Mouse (Mus musculus) bone marrow, adult 2 months (tissue): ENCODE data around the gene Scin. TPM values are rescaled to one million over a fixed set of nuclear protein-coding genes. Genes with fewer than 3 reads are reported as not detected.

Experiments used
- H3K27ac ChIP-seq: fragments of 200-500 bp; 2 replicates; pipeline ENCODE4 v1.5.1; 2012; ENCODE audit warnings: low read depth, mild to moderate bottlenecking, control low read depth, inconsistent platforms, low read length; ENCODE audit not compliant: control insufficient read depth, poor library complexity, insufficient read depth
- H3K4me1 ChIP-seq: fragments of 200-500 bp; 2 replicates; pipeline ENCODE4 v1.6.1; 2011; ENCODE audit warnings: low read length; ENCODE audit not compliant: control insufficient read depth, insufficient read depth
- H3K4me3 ChIP-seq: fragments of 200-500 bp; replicated peaks from 2 replicates; pipeline ENCODE3; 2011; ENCODE audit warnings: mild to moderate bottlenecking, low read depth, low read length, control low read depth; ENCODE audit not compliant: control insufficient read depth
- CTCF ChIP-seq: fragments of 200-500 bp; IDR thresholded peaks from 2 replicates; pipeline ENCODE4 v1.5.1; 2011; ENCODE audit warnings: low read length, control low read depth; ENCODE audit not compliant: control insufficient read depth, insufficient read depth
- POLR2A ChIP-seq: fragments of 200-500 bp; IDR thresholded peaks from 2 replicates; pipeline ENCODE4 v1.6.1; 2011; ENCODE audit warnings: low read depth, mild to moderate bottlenecking, control low read depth, low read length, borderline replicate concordance; ENCODE audit not compliant: control insufficient read depth
- WGBS: fragments of 180-500 bp; shearing (Covaris S2); methylation state at CpG from one replicate; pipeline ENCODE4 v1.1.7; 2018; 5-methylcytosine and 5-hydroxymethylcytosine counted together
- polyA plus RNA-seq: library from polyadenylated mRNA; stranded (reverse); fragments of >200 nt; gene quantifications from 2 replicates; pipeline ENCODE4 v1.2.4, GENCODE M21; 2011; ENCODE audit warnings: low replicate concordance; ENCODE audit not compliant: missing spikeins, insufficient read depth, insufficient read length

Scin gene
- polyA plus RNA-seq, 1 experiment, result not detected

- no peak overlapping the region for H3K27ac ChIP-seq
- TF ChIP-seq POLR2A (no peak), CTCF (no peak)
- H3K4me3 ChIP-seq, result no peak overlapping the region
- no peaks in the 10 kb centered on the region; the same call in 1 of the 2 replicates for H3K4me1 ChIP-seq
- 70% methylated on average over 3 of the region's 3 CpGs for WGBS
Measured at GRCm38 (mm10) chr12:40027846-40028245, 106.2 kb downstream of the Scin start.

GRCm38 (mm10) chr12:40027444-40027843, 106.6 kb downstream of the Scin start:
- Histone ChIP-seq H3K4me3 (no peak overlapping the region), H3K4me1 (no peaks in the 10 kb centered on the region; the same call in 1 of the 2 replicates), H3K27ac (peak overlapping the region; percentile 38; the same call in 1 of the 2 replicates)
- WGBS, result 48% methylated on average over 3 of the region's 3 CpGs
- TF ChIP-seq CTCF (no peak), POLR2A (no peak)

- no peaks in the 10 kb centered on the region; the same call in 1 of the 2 replicates for H3K4me1 ChIP-seq
- no peak overlapping the region for H3K27ac ChIP-seq
- TF ChIP-seq CTCF, result no peak
- TF ChIP-seq POLR2A, result no peak
Measured at GRCm38 (mm10) chr12:40023918-40024317, 110.1 kb downstream of the Scin start.

GRCm38 (mm10) chr12:40023014-40023642, 110.9 kb downstream of the Scin start:
- WGBS, result 20% methylated on average over 3 of the region's 3 CpGs
- TF ChIP-seq POLR2A (no peak), CTCF (no peak)
- Histone ChIP-seq H3K4me1 (no peaks in the 10 kb centered on the region; the same call in 1 of the 2 replicates), H3K27ac (no peak overlapping the region), H3K4me3 (no peak overlapping the region)

More at GRCm38 (mm10) chr12:40023918-40024317, 110.1 kb downstream of the Scin start:
- H3K4me3 ChIP-seq, result no peak overlapping the region
- 59% methylated on average over 2 of the region's 2 CpGs for WGBS

- peaks cover 2% of the 10 kb centered on the region; the same call in 1 of the 2 replicates for H3K4me1 ChIP-seq
- H3K4me3 ChIP-seq, result no peak overlapping the region
- no peak overlapping the region for H3K27ac ChIP-seq
- 61% methylated on average over 3 of the region's 3 CpGs for WGBS
- TF ChIP-seq POLR2A, result no peak
- TF ChIP-seq CTCF, result no peak
Measured at GRCm38 (mm10) chr12:40022344-40022743, 111.7 kb downstream of the Scin start.

GRCm38 (mm10) chr12:40017955-40018505, 116.0 kb downstream of the Scin start:
- TF ChIP-seq POLR2A (no peak), CTCF (no peak)
- peaks cover 2% of the 10 kb centered on the region; the same call in 1 of the 2 replicates for H3K4me1 ChIP-seq
- peak overlapping the region; percentile 38 for H3K4me3 ChIP-seq
- no peak overlapping the region for H3K27ac ChIP-seq
- WGBS, result 36% methylated on average over 6 of the region's 6 CpGs

GRCm38 (mm10) chr12:40016648-40017460, 117.2 kb downstream of the Scin start:
- no peak overlapping the region for H3K27ac ChIP-seq
- peak overlapping the region; percentile 36 for H3K4me3 ChIP-seq
- 4% methylated on average over 19 of the region's 19 CpGs for WGBS
- no peak for TF ChIP-seq CTCF
- TF ChIP-seq POLR2A, result no peak
- H3K4me1 ChIP-seq, result peaks cover 2% of the 10 kb centered on the region; the same call in 1 of the 2 replicates

GRCm38 (mm10) chr12:40016068-40016467, 118.0 kb downstream of the Scin start:
- Histone ChIP-seq H3K4me3 (no peak overlapping the region), H3K27ac (no peak overlapping the region), H3K4me1 (peaks cover 2% of the 10 kb centered on the region; the same call in 1 of the 2 replicates)
- 90% methylated on average over 9 of the region's 9 CpGs for WGBS
- TF ChIP-seq CTCF (no peak), POLR2A (no peak)
